Mouse (Mus musculus): ENCODE measurements at regions not wholly inside any gene's neighbourhood (a gene's known extent, or its start where the extent isn't known, plus 50 kb on each side); places are given as distances from the start of the nearest gene placed in this dataset.

- Histone ChIP-seq H3ac (ENCODE audit: control insufficient read depth, insufficient read length) (no peak overlapping the region), H3K79me2 (ENCODE audit: control insufficient read depth, insufficient read depth) (no peaks in the 10 kb centered on the region), H3K27me3 (ENCODE audit: control insufficient read depth, insufficient read depth, insufficient read length) (peaks cover 15% of the 10 kb centered on the region), H3K4me2 (ENCODE audit: low read depth) (no peak overlapping the region), H3K36me3 (ENCODE audit: control insufficient read depth, insufficient read depth) (no peaks in the 10 kb centered on the region), H3K4me3 (no peak overlapping the region)
- no peak for TF ChIP-seq POLR2AphosphoS2 (IDR thresholded peaks at IDR 0.05; ENCODE audit: insufficient read length, low read depth)
- no peak for TF ChIP-seq TCF3 (IDR thresholded peaks at IDR 0.05; ENCODE audit: insufficient read length, low read depth)
- no peak for TF ChIP-seq POLR2A (IDR thresholded peaks at IDR 0.05; ENCODE audit: insufficient read length, low read depth)
- TF ChIP-seq REST (IDR thresholded peaks at IDR 0.05; ENCODE audit: insufficient read depth, insufficient read length), result no peak
- TF ChIP-seq E2F4 (IDR thresholded peaks at IDR 0.05; ENCODE audit: insufficient read depth), result no peak
- no peak for TF ChIP-seq MYOG (IDR thresholded peaks at IDR 0.05; ENCODE audit: control insufficient read depth in 1 of 3, insufficient read depth in 1 of 3, insufficient read length in 2 of 3, low read depth in 2 of 3)
- TF ChIP-seq MAX (IDR thresholded peaks at IDR 0.05; ENCODE audit: low read depth), result no peak
- no peak for TF ChIP-seq SRF (IDR thresholded peaks at IDR 0.05; ENCODE audit: control insufficient read depth, insufficient read length, low read depth)
- no peak for TF ChIP-seq TCF12 (IDR thresholded peaks at IDR 0.05; ENCODE audit: insufficient read depth, poor library complexity, severe bottlenecking)
- TF ChIP-seq MYOD1 (IDR thresholded peaks at IDR 0.05; ENCODE audit: control insufficient read depth in 1 of 3, insufficient read length in 2 of 3, low read depth in 2 of 3), result no peak
- no peak for TF ChIP-seq CEBPB (IDR thresholded peaks at IDR 0.05; ENCODE audit: insufficient read depth, poor library complexity, severe bottlenecking)
- TF ChIP-seq USF1 (IDR thresholded peaks at IDR 0.05; ENCODE audit: low read depth), result no peak
These were observed 215.9 kb upstream of the A230072I06Rik start for GRCm38 (mm10) chr8:12062710-12063109.

GRCm38 (mm10) chr8:12064664-12065063 lies 214.0 kb upstream of the A230072I06Rik start:
- H3K4me2 ChIP-seq (ENCODE audit: low read depth), result no peak overlapping the region
- no peaks in the 10 kb centered on the region for H3K36me3 ChIP-seq (ENCODE audit: control insufficient read depth, insufficient read depth)
- H3K27me3 ChIP-seq (ENCODE audit: control insufficient read depth, insufficient read depth, insufficient read length), result peaks cover 15% of the 10 kb centered on the region
- H3K4me3 ChIP-seq, result no peak overlapping the region
- no peak for TF ChIP-seq REST (IDR thresholded peaks at IDR 0.05; ENCODE audit: insufficient read depth, insufficient read length)
- no peak for TF ChIP-seq SRF (IDR thresholded peaks at IDR 0.05; ENCODE audit: control insufficient read depth, insufficient read length, low read depth)
- TF ChIP-seq POLR2AphosphoS2 (IDR thresholded peaks at IDR 0.05; ENCODE audit: insufficient read length, low read depth), result no peak
- no peak for TF ChIP-seq CEBPB (IDR thresholded peaks at IDR 0.05; ENCODE audit: insufficient read depth, poor library complexity, severe bottlenecking)
- no peak for TF ChIP-seq TCF12 (IDR thresholded peaks at IDR 0.05; ENCODE audit: insufficient read depth, poor library complexity, severe bottlenecking)
- TF ChIP-seq TCF3 (IDR thresholded peaks at IDR 0.05; ENCODE audit: insufficient read length, low read depth), result no peak
- H3K79me2 ChIP-seq (ENCODE audit: control insufficient read depth, insufficient read depth), result no peaks in the 10 kb centered on the region
- H3ac ChIP-seq (ENCODE audit: control insufficient read depth, insufficient read length), result no peak overlapping the region

GRCm38 (mm10) chr8:12066454-12066853 lies 212.2 kb upstream of the A230072I06Rik start:
- Histone ChIP-seq H3K27me3 (ENCODE audit: control insufficient read depth, insufficient read depth, insufficient read length) (peaks cover 8% of the 10 kb centered on the region), H3K4me2 (ENCODE audit: low read depth) (no peak overlapping the region), H3K36me3 (ENCODE audit: control insufficient read depth, insufficient read depth) (no peaks in the 10 kb centered on the region), H3K4me3 (no peak overlapping the region), H3ac (ENCODE audit: control insufficient read depth, insufficient read length) (no peak overlapping the region), H3K79me2 (ENCODE audit: control insufficient read depth, insufficient read depth) (no peaks in the 10 kb centered on the region)
- TF ChIP-seq REST (IDR thresholded peaks at IDR 0.05; ENCODE audit: insufficient read depth, insufficient read length) (no peak), MYOG (IDR thresholded peaks at IDR 0.05; ENCODE audit: control insufficient read depth in 1 of 3, insufficient read depth in 1 of 3, insufficient read length in 2 of 3, low read depth in 2 of 3) (no peak), MAX (IDR thresholded peaks at IDR 0.05; ENCODE audit: low read depth) (no peak), POLR2A (IDR thresholded peaks at IDR 0.05; ENCODE audit: insufficient read length, low read depth) (no peak), SRF (IDR thresholded peaks at IDR 0.05; ENCODE audit: control insufficient read depth, insufficient read length, low read depth) (no peak), TCF12 (IDR thresholded peaks at IDR 0.05; ENCODE audit: insufficient read depth, poor library complexity, severe bottlenecking) (no peak), USF1 (IDR thresholded peaks at IDR 0.05; ENCODE audit: low read depth) (no peak), CEBPB (IDR thresholded peaks at IDR 0.05; ENCODE audit: insufficient read depth, poor library complexity, severe bottlenecking) (no peak), E2F4 (IDR thresholded peaks at IDR 0.05; ENCODE audit: insufficient read depth) (no peak)

GRCm38 (mm10) chr8:12073311-12073999 lies 205.2 kb upstream of the A230072I06Rik start:
- TF ChIP-seq POLR2AphosphoS2 (IDR thresholded peaks at IDR 0.05; ENCODE audit: insufficient read length, low read depth), result no peak
- TF ChIP-seq CEBPB (IDR thresholded peaks at IDR 0.05; ENCODE audit: insufficient read depth, poor library complexity, severe bottlenecking), result no peak
- no peak for TF ChIP-seq TCF3 (IDR thresholded peaks at IDR 0.05; ENCODE audit: insufficient read length, low read depth)
- TF ChIP-seq MAX (IDR thresholded peaks at IDR 0.05; ENCODE audit: low read depth), result no peak
- no peak for TF ChIP-seq USF1 (IDR thresholded peaks at IDR 0.05; ENCODE audit: low read depth)
- TF ChIP-seq MYOD1 (IDR thresholded peaks at IDR 0.05; ENCODE audit: control insufficient read depth in 1 of 3, insufficient read length in 2 of 3, low read depth in 2 of 3), result no peak
- TF ChIP-seq TCF12 (IDR thresholded peaks at IDR 0.05; ENCODE audit: insufficient read depth, poor library complexity, severe bottlenecking), result no peak
- no peak for TF ChIP-seq POLR2A (IDR thresholded peaks at IDR 0.05; ENCODE audit: insufficient read length, low read depth)
- no peak for TF ChIP-seq SRF (IDR thresholded peaks at IDR 0.05; ENCODE audit: control insufficient read depth, insufficient read length, low read depth)
- no peak for TF ChIP-seq REST (IDR thresholded peaks at IDR 0.05; ENCODE audit: insufficient read depth, insufficient read length)
- TF ChIP-seq E2F4 (IDR thresholded peaks at IDR 0.05; ENCODE audit: insufficient read depth), result no peak
- TF ChIP-seq MYOG (IDR thresholded peaks at IDR 0.05; ENCODE audit: control insufficient read depth in 1 of 3, insufficient read depth in 1 of 3, insufficient read length in 2 of 3, low read depth in 2 of 3), result no peak
- no peaks in the 10 kb centered on the region for H3K36me3 ChIP-seq (ENCODE audit: control insufficient read depth, insufficient read depth)
- H3K79me2 ChIP-seq (ENCODE audit: control insufficient read depth, insufficient read depth), result no peaks in the 10 kb centered on the region
- no peak overlapping the region for H3K4me3 ChIP-seq
- no peak overlapping the region for H3ac ChIP-seq (ENCODE audit: control insufficient read depth, insufficient read length)
- no peak overlapping the region for H3K4me2 ChIP-seq (ENCODE audit: low read depth)
- no peaks in the 10 kb centered on the region for H3K27me3 ChIP-seq (ENCODE audit: control insufficient read depth, insufficient read depth, insufficient read length)
